Mouse (Mus musculus) left cerebral cortex, postnatal 14 days (tissue): ENCODE measurements around the gene Ephb1. TPM values are rescaled to one million over a fixed set of nuclear protein-coding genes. Genes with fewer than 3 reads are reported as not detected.

ENCODE experiments used
- DNase-seq, 2 experiments: peaks; one replicate each; pipeline ENCODE4 v3.0.0; 2021 to 2022; ENCODE audit warnings: low spot score in 2 of 2, mixed read lengths in 1 of 2
- intact Hi-C: fragments of 180-260 bp; cut with DNase I; formaldehyde crosslinking; loops from one replicate; pipeline ENCODE4 v1.15.1; 2025
- total RNA-seq, 2 experiments: library from RNA; stranded (reverse); gene quantifications; 2 replicates each; pipeline ENCODE4 v1.2.3; 2021

The Ephb1 gene
- total RNA-seq, 2 experiments from 2014 or later: 39.2 to 40.5 TPM

- DNase-seq: no peak
- intact Hi-C loops: no loop called here
Observed at GRCm38 (mm10) chr9:101972314-101972713, 382.2 kb downstream of the Ephb1 start.

GRCm38 (mm10) chr9:101971806-101972205, 382.7 kb downstream of the Ephb1 start:
- DNase-seq: peak in 1 of 2 experiments; percentile 28
- intact Hi-C loops: no loop called here

GRCm38 (mm10) chr9:101956228-101956627, 398.3 kb downstream of the Ephb1 start:
- intact Hi-C loops: no loop called here
- DNase-seq: no peak

GRCm38 (mm10) chr9:101954529-101954928, 400.0 kb downstream of the Ephb1 start:
- intact Hi-C loops: no loop called here

GRCm38 (mm10) chr9:101950101-101950500, 404.4 kb downstream of the Ephb1 start:
- intact Hi-C loops: no loop called here

More at GRCm38 (mm10) chr9:101954529-101954928, 400.0 kb downstream of the Ephb1 start:
- no peak for DNase-seq

GRCm38 (mm10) chr9:101945814-101946213, 408.7 kb downstream of the Ephb1 start:
- no peak for DNase-seq

More at GRCm38 (mm10) chr9:101950101-101950500, 404.4 kb downstream of the Ephb1 start:
- no peak for DNase-seq

GRCm38 (mm10) chr9:101945326-101945725, 409.2 kb downstream of the Ephb1 start:
- intact Hi-C loops: no loop called here
- no peak for DNase-seq

More at GRCm38 (mm10) chr9:101945814-101946213, 408.7 kb downstream of the Ephb1 start:
- intact Hi-C loops: no loop called here

GRCm38 (mm10) chr9:101942058-101942669, 412.3 kb downstream of the Ephb1 start:
- intact Hi-C loops: no loop called here
- DNase-seq: no peak

- DNase-seq: no peak
- intact Hi-C loops: no loop called here
Observed at GRCm38 (mm10) chr9:101940182-101940581, 414.3 kb downstream of the Ephb1 start.

- no peak for DNase-seq
- intact Hi-C loops: no loop called here
Observed at GRCm38 (mm10) chr9:101939006-101939405, 415.5 kb downstream of the Ephb1 start.

GRCm38 (mm10) chr9:101938066-101938465, 416.4 kb downstream of the Ephb1 start:
- no peak for DNase-seq
- intact Hi-C loops: no loop called here

- intact Hi-C loops: no loop called here
- no peak for DNase-seq
Observed at GRCm38 (mm10) chr9:101934887-101935286, 419.6 kb downstream of the Ephb1 start.

- DNase-seq: no peak
- intact Hi-C loops: no loop called here
Observed at GRCm38 (mm10) chr9:101933946-101934573, 420.4 kb downstream of the Ephb1 start.

GRCm38 (mm10) chr9:101924829-101925228, 429.7 kb downstream of the Ephb1 start:
- intact Hi-C loops: loop anchor here (10.0 kb wide), 1 partner anchor 430 kb away; the partner anchor contains the start of gene Ephb1

GRCm38 (mm10) chr9:101922846-101923245, 431.6 kb downstream of the Ephb1 start:
- intact Hi-C loops: loop anchor here (10.0 kb wide), 1 partner anchor 432 kb away; the partner anchor contains the start of gene Ephb1
- DNase-seq: no peak

More at GRCm38 (mm10) chr9:101924829-101925228, 429.7 kb downstream of the Ephb1 start:
- no peak for DNase-seq

- DNase-seq: no peak
- intact Hi-C loops: no loop called here
Observed at GRCm38 (mm10) chr9:101919324-101919723, 435.2 kb downstream of the Ephb1 start.

GRCm38 (mm10) chr9:101918771-101919170, 435.7 kb downstream of the Ephb1 start:
- intact Hi-C loops: no loop called here
- no peak for DNase-seq

GRCm38 (mm10) chr9:101915082-101915481, 439.4 kb downstream of the Ephb1 start:
- intact Hi-C loops: no loop called here
- no peak for DNase-seq

GRCm38 (mm10) chr9:101911176-101911866, 443.2 kb downstream of the Ephb1 start:
- intact Hi-C loops: no loop called here
- DNase-seq: peak; percentile 20 to 55

- intact Hi-C loops: loop anchor here (10.0 kb wide), 1 partner anchor 215 kb away; no protein-coding TSS in a partner anchor
- no peak for DNase-seq
Observed at GRCm38 (mm10) chr9:101909491-101909890, 445.0 kb downstream of the Ephb1 start.
